Comparison of ENCODE assay signal across 10 mouse cellular contexts in the genomic region with DNA sequence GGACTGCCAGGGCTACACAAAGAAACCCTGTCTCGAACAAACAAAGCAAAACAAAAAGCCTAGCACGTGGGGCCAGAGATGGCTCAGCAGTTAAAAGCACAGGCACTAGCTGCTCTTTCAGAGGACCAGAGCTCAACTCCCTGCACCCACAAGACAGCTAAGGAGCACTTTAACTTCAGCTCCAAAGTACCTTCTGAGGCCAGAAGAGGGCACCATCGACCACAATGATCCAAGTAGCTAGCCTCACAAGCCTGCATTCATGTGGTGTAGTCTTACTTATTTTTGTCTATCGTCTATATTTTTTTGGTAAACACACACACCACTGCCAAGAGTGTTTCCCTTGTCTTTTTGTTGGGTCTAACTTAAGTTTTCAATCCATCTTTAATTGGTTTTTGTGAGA. TPM values are rescaled to one million over a fixed set of nuclear protein-coding genes. Genes with fewer than 3 reads are reported as not detected.
DNase-seq lines count a peak whose midpoint lies in the region; ATAC-seq lines count a peak whose summit lies in the region.
"Had no signal": no experiment of that assay in that cellular context is flagged by ENCODE, and none has a peak within 500 bp of the region (broad histone marks: within the 10 kb centered on the region; RNA-seq: fewer than 3 reads in every experiment).

No protein-coding gene starts in this region.

- intact Hi-C loops in gastrocnemius, postnatal 36 days (cut with DNase I), result loop anchor here (10.0 kb wide), 1 partner anchor 156 kb away; no protein-coding TSS in a partner anchor

- no peaks in the 10 kb centered on the region for H3K36me3 ChIP-seq in hindbrain, embryonic 14.5 days (replicated peaks; ENCODE audit: control insufficient read depth, insufficient read depth)
- H3K36me3 ChIP-seq in hindbrain, embryonic 16.5 days (ENCODE audit: control insufficient read depth, insufficient read depth, low read length), result no peaks in the 10 kb centered on the region
- H3K36me3 ChIP-seq: embryonic facial prominence, embryonic 13.5 days; limb, embryonic 13.5 days had no signal

- ATAC-seq in hindbrain, embryonic 14.5 days (ENCODE audit: low FRiP score), result no peak
- ATAC-seq in hindbrain, embryonic 16.5 days, result no peak
- peak; percentile 81 for ATAC-seq in CD4-positive, CD25-positive, alpha-beta regulatory T cell, adult 4 months

- 45% methylated on average over 4 of the region's 4 CpGs for WGBS in hindbrain, embryonic 14.5 days
- WGBS in hindbrain, embryonic 16.5 days, result 40% methylated on average over 4 of the region's 4 CpGs

- H3K9me3 ChIP-seq in hindbrain, embryonic 14.5 days (ENCODE audit: control insufficient read depth, low read length), result no peaks in the 10 kb centered on the region
- no peaks in the 10 kb centered on the region for H3K9me3 ChIP-seq in hindbrain, embryonic 16.5 days (ENCODE audit: control insufficient read depth, low read length)
- H3K9me3 ChIP-seq: embryonic facial prominence, embryonic 13.5 days; limb, embryonic 13.5 days had no signal

- no peak overlapping the region for H3K4me3 ChIP-seq in hindbrain, embryonic 14.5 days (replicated peaks; ENCODE audit: low read length)
- no peak overlapping the region for H3K4me3 ChIP-seq in hindbrain, embryonic 16.5 days (ENCODE audit: low read length)
- H3K4me3 ChIP-seq: embryonic facial prominence, embryonic 13.5 days; limb, embryonic 13.5 days had no signal

- H3K27ac ChIP-seq in hindbrain, embryonic 14.5 days, result no peak overlapping the region
- H3K27ac ChIP-seq in hindbrain, embryonic 16.5 days (ENCODE audit: low read depth, low read length), result no peak overlapping the region
- H3K27ac ChIP-seq: embryonic facial prominence, embryonic 13.5 days; limb, embryonic 13.5 days had no signal

- H3K27me3 ChIP-seq in hindbrain, embryonic 14.5 days (ENCODE audit: control insufficient read depth, insufficient read depth, low read length), result no peaks in the 10 kb centered on the region
- H3K27me3 ChIP-seq in hindbrain, embryonic 16.5 days (replicated peaks; ENCODE audit: control insufficient read depth, insufficient read depth, low read length), result no peaks in the 10 kb centered on the region
- H3K27me3 ChIP-seq: embryonic facial prominence, embryonic 13.5 days had no signal

- peak; percentile 32 for DNase-seq in hindbrain, embryonic 14.5 days (ENCODE audit: low spot score)
- DNase-seq in adipocyte (ENCODE audit: low spot score), result peak; percentile 65
- peak; percentile 23 for DNase-seq in kidney, postnatal 4 days
- DNase-seq in thymus, postnatal 14 days, result peak; percentile 46
- no peak for DNase-seq in right cerebral cortex, postnatal 36 days (ENCODE audit: low spot score in 2 of 2)
- no peak for DNase-seq in gastrocnemius, postnatal 36 days

- H3K9ac ChIP-seq in hindbrain, embryonic 14.5 days, result no peak overlapping the region
- H3K9ac ChIP-seq in hindbrain, embryonic 16.5 days (ENCODE audit: low read depth, low read length), result no peak overlapping the region
- H3K9ac ChIP-seq: embryonic facial prominence, embryonic 13.5 days; limb, embryonic 13.5 days had no signal

- no peak overlapping the region for H3K4me2 ChIP-seq in hindbrain, embryonic 14.5 days (replicated peaks)
- no peak overlapping the region for H3K4me2 ChIP-seq in hindbrain, embryonic 16.5 days (ENCODE audit: low read length)
- H3K4me2 ChIP-seq: embryonic facial prominence, embryonic 13.5 days; limb, embryonic 13.5 days had no signal

- H3K4me1 ChIP-seq in hindbrain, embryonic 14.5 days (replicated peaks; ENCODE audit: control insufficient read depth, insufficient read depth, low read length), result no peaks in the 10 kb centered on the region
- no peaks in the 10 kb centered on the region for H3K4me1 ChIP-seq in hindbrain, embryonic 16.5 days (ENCODE audit: control insufficient read depth, insufficient read depth, low read depth, low read length)
- H3K4me1 ChIP-seq: embryonic facial prominence, embryonic 13.5 days; limb, embryonic 13.5 days had no signal

RNA-seq across cellular contexts. Expression of a gene that starts 14.1 kb away (rescaled TPM):
- polyA plus RNA-seq in hindbrain, embryonic 14.5 days (2014; fragmentation: Nextera tagmentation; extraction: Ambion mirVana), result 17.8 and 20.2 TPM in 2 replicates
- polyA plus RNA-seq in hindbrain, embryonic 16.5 days (2015; fragmentation: Nextera tagmentation; extraction: Ambion mirVana), result 16.1 and 16.5 TPM in 2 replicates
- 1 to 10 TPM; 4.5 to 5.6 TPM for polyA plus RNA-seq in CD4-positive, CD25-positive, alpha-beta regulatory T cell, adult 4 months (2017; shearing (Covaris generic))
- 100 to 1,000 TPM in 1 of 2 experiments, 10 to 100 TPM in 1; 73.5 to 114 TPM for total RNA-seq in gastrocnemius, postnatal 36 days (2021)

RNA-seq across cellular contexts. Expression of a gene that starts 36.3 kb away (rescaled TPM):
- 741 and 743 TPM in 2 replicates for polyA plus RNA-seq in hindbrain, embryonic 14.5 days (2014; fragmentation: Nextera tagmentation; extraction: Ambion mirVana)
- 802 and 900 TPM in 2 replicates for polyA plus RNA-seq in hindbrain, embryonic 16.5 days (2015; fragmentation: Nextera tagmentation; extraction: Ambion mirVana)
- 100 to 1,000 TPM; 174 to 236 TPM for polyA plus RNA-seq in CD4-positive, CD25-positive, alpha-beta regulatory T cell, adult 4 months (2017; shearing (Covaris generic))
- 100 to 1,000 TPM; 131 to 132 TPM for total RNA-seq in gastrocnemius, postnatal 36 days (2021)

RNA-seq across cellular contexts. Expression of a gene that starts 53.3 kb away (rescaled TPM):
- polyA plus RNA-seq in hindbrain, embryonic 14.5 days (2014; fragmentation: Nextera tagmentation; extraction: Ambion mirVana), result 0.35 and 0.40 TPM in 2 replicates
- 0.26 and 0.63 TPM in 2 replicates for polyA plus RNA-seq in hindbrain, embryonic 16.5 days (2015; fragmentation: Nextera tagmentation; extraction: Ambion mirVana)
- 10 to 100 TPM; 16.7 to 26.0 TPM for polyA plus RNA-seq in CD4-positive, CD25-positive, alpha-beta regulatory T cell, adult 4 months (2017; shearing (Covaris generic))
- total RNA-seq in gastrocnemius, postnatal 36 days (2021), result 10 to 100 TPM; 15.1 to 17.3 TPM

Comparison
In these comparisons a context has a peak if more than half of its experiments do, and no peak if none do; other contexts are left out.
1. DNase-seq: peak in hindbrain, embryonic 14.5 days (single experiment), adipocyte (single experiment), kidney, postnatal 4 days (2 of 2) and thymus, postnatal 14 days (single experiment); none in right cerebral cortex, postnatal 36 days (0 of 2) and gastrocnemius, postnatal 36 days (0 of 2).
2. RNA of a gene that starts 53.3 kb away (polyA plus RNA-seq): 16.7 to 26.0 TPM in CD4-positive, CD25-positive, alpha-beta regulatory T cell, adult 4 months; 0.26 to 0.63 TPM in hindbrain, embryonic 16.5 days and 0.35 to 0.40 TPM in hindbrain, embryonic 14.5 days; every median in the first group is over 10 times any median in the second.